Mouse (Mus musculus) T-cell, adult 66 days (primary cell): ENCODE results near the gene Noxo1. TPM values are rescaled to one million over a fixed set of nuclear protein-coding genes. Genes with fewer than 3 reads are reported as not detected.

Experiments used
- total RNA-seq, 2 experiments: library from RNA; stranded (reverse); gene quantifications; 3 replicates in 1 of 2; 4 replicates in 1 of 2; pipeline ENCODE4 v1.2.4; 2023

The Noxo1 gene
- 1 to 10 TPM; 2.4 to 5.0 TPM for total RNA-seq

GRCm38 (mm10) chr17:24696011-24696697 lies at the start of gene Noxo1, which contains the start of gene Gfer:
Gene Noxo1 (plus strand): TSS chr17:24696234.
Gene Gfer (minus strand): TSS chr17:24696156.

GRCm38 (mm10) chr17:24650070-24650616 lies 45.9 kb upstream of the Noxo1 start, which contains the start of gene Slc9a3r2:
Gene Slc9a3r2 (minus strand): TSS chr17:24650327.

GRCm38 (mm10) chr17:24658017-24658758 lies 37.8 kb upstream of the Noxo1 start, which contains the start of gene Npw:
Gene Npw (minus strand): TSS chr17:24658457.

GRCm38 (mm10) chr17:24669545-24670245 lies 26.3 kb upstream of the Noxo1 start, which contains the start of gene Zfp598:
Gene Zfp598 (plus strand): TSS chr17:24669687.

GRCm38 (mm10) chr17:24689251-24690081 lies 6.6 kb upstream of the Noxo1 start, which contains the start of gene Syngr3:
Gene Syngr3 (minus strand): TSS chr17:24689955.

GRCm38 (mm10) chr17:24706982-24707800 lies 11.2 kb downstream of the Noxo1 start, which contains the start of gene Tbl3:
Gene Tbl3 (minus strand): TSS chr17:24707660.

GRCm38 (mm10) chr17:24717943-24718342 lies 21.9 kb downstream of the Noxo1 start, which contains the start of the genes Rnf151 and Rps2:
Gene Rnf151 (minus strand): TSS chr17:24718063.
Gene Rps2 (plus strand): TSS chr17:24718116.

GRCm38 (mm10) chr17:24724184-24724583 lies 28.1 kb downstream of the Noxo1 start, which contains the start of gene Ndufb10:
Gene Ndufb10 (minus strand): TSS chr17:24724478.

GRCm38 (mm10) chr17:24727618-24728017 lies 31.6 kb downstream of the Noxo1 start, which contains the start of gene Rpl3l:
Gene Rpl3l (plus strand): TSS chr17:24727820.

GRCm38 (mm10) chr17:24736330-24737051 lies 40.5 kb downstream of the Noxo1 start, which contains the start of gene Msrb1:
Gene Msrb1 (plus strand): TSS chr17:24736642.

Other genes with a start within 250 kb of the Noxo1 start
- gene E4f1, start 225.9 kb upstream of the Noxo1 start, total RNA-seq, result 10 to 100 TPM; 64.4 to 88.9 TPM
- 10 to 100 TPM; 15.5 to 17.4 TPM for gene Pgp, start 225.8 kb upstream of the Noxo1 start, total RNA-seq
- 1 to 10 TPM in 1 of 2 experiments, under 1 TPM in 1; 0.76 to 1.2 TPM for gene Bricd5, start 222.3 kb upstream of the Noxo1 start, total RNA-seq
- 10 to 100 TPM; 27.6 to 29.2 TPM for gene Mlst8, start 217.2 kb upstream of the Noxo1 start, total RNA-seq
- gene Caskin1, start 207.6 kb upstream of the Noxo1 start, total RNA-seq, result not detected
- 100 to 1,000 TPM; 162 to 172 TPM for gene Traf7, start 168.3 kb upstream of the Noxo1 start, total RNA-seq
- 1 to 10 TPM; 1.8 to 2.0 TPM for gene Rab26, start 162.0 kb upstream of the Noxo1 start, total RNA-seq
- 100 to 1,000 TPM; 103 to 104 TPM for gene Pkd1, start 146.4 kb upstream of the Noxo1 start, total RNA-seq
- 10 to 100 TPM; 58.4 to 76.0 TPM for gene Tsc2, start 63.6 kb upstream of the Noxo1 start, total RNA-seq
- 1 to 10 TPM; 4.3 to 5.2 TPM for gene Nthl1, start 63.6 kb upstream of the Noxo1 start, total RNA-seq
- gene Slc9a3r2, start 45.9 kb upstream of the Noxo1 start, total RNA-seq, result not detected
- not detected for gene Npw, start 37.8 kb upstream of the Noxo1 start, total RNA-seq
- 10 to 100 TPM; 63.7 to 67.1 TPM for gene Zfp598, start 26.5 kb upstream of the Noxo1 start, total RNA-seq
- gene Syngr3, start 6.3 kb upstream of the Noxo1 start, total RNA-seq, result under 1 TPM in 1 of 2 experiments, not detected in 1; 0.47 TPM
- 10 to 100 TPM; 20.5 to 22.8 TPM for gene Gfer, start 78 bp upstream of the Noxo1 start, total RNA-seq
- 10 to 100 TPM; 27.4 to 33.3 TPM for gene Tbl3, start 11.4 kb downstream of the Noxo1 start, total RNA-seq
- not detected for gene Rnf151, start 21.8 kb downstream of the Noxo1 start, total RNA-seq
- 1,000 to 10,000 TPM; 1,514 to 1,529 TPM for gene Rps2, start 21.9 kb downstream of the Noxo1 start, total RNA-seq
- 10 to 100 TPM; 64.9 to 73.3 TPM for gene Ndufb10, start 28.2 kb downstream of the Noxo1 start, total RNA-seq
- gene Rpl3l, start 31.6 kb downstream of the Noxo1 start, total RNA-seq, result under 1 TPM in 1 of 2 experiments, not detected in 1; 0.56 TPM
- gene Msrb1, start 40.4 kb downstream of the Noxo1 start, total RNA-seq, result 10 to 100 TPM; 29.5 to 43.8 TPM
- gene Hs3st6, start 56.8 kb downstream of the Noxo1 start, total RNA-seq, result not detected
- not detected for gene Meiob, start 108.1 kb downstream of the Noxo1 start, total RNA-seq
- 10 to 100 TPM; 27.1 to 30.0 TPM for gene Hagh, start 143.9 kb downstream of the Noxo1 start, total RNA-seq
- gene Fahd1, start 154.1 kb downstream of the Noxo1 start, total RNA-seq, result 1 to 10 TPM; 1.6 to 2.0 TPM
- gene Igfals, start 169.8 kb downstream of the Noxo1 start, total RNA-seq, result 1 to 10 TPM; 1.0 to 1.2 TPM
- 10 to 100 TPM; 68.0 to 72.7 TPM for gene Nubp2, start 190.1 kb downstream of the Noxo1 start, total RNA-seq
- 10 to 100 TPM; 33.6 to 34.4 TPM for gene Spsb3, start 190.4 kb downstream of the Noxo1 start, total RNA-seq
- gene Eme2, start 198.9 kb downstream of the Noxo1 start, total RNA-seq, result 10 to 100 TPM; 64.6 to 66.7 TPM
- 10 to 100 TPM; 38.9 to 45.1 TPM for gene Mrps34, start 198.9 kb downstream of the Noxo1 start, total RNA-seq
- gene Nme3, start 200.3 kb downstream of the Noxo1 start, total RNA-seq, result 10 to 100 TPM; 18.5 to 30.4 TPM
- gene Mapk8ip3, start 240.7 kb downstream of the Noxo1 start, total RNA-seq, result 100 to 1,000 TPM; 222 to 255 TPM